Mouse (Mus musculus): ENCODE data around the gene Vars2. TPM values are rescaled to one million over a fixed set of nuclear protein-coding genes. Genes with fewer than 3 reads are reported as not detected.

Gene Vars2
- total RNA-seq, 2 experiments from 2014 or later: 31.9 to 33.0 TPM

GRCm38 (mm10) chr17:35638475-35639190, 28.8 kb downstream of the Vars2 start:
- DNase-seq: peak; percentile 59 to 69
- intact Hi-C loops (cut with DNase I): no loop called here

GRCm38 (mm10) chr17:35636363-35636762, 31.0 kb downstream of the Vars2 start:
- intact Hi-C loops (cut with DNase I): no loop called here

GRCm38 (mm10) chr17:35635699-35636111, 31.7 kb downstream of the Vars2 start:
- DNase-seq: peak; percentile 61 to 71
- intact Hi-C loops (cut with DNase I): loop anchor here (1.0 kb wide), 1 partner anchor 90 kb away; no protein-coding TSS in a partner anchor

More at GRCm38 (mm10) chr17:35636363-35636762, 31.0 kb downstream of the Vars2 start:
- peak in 1 of 2 experiments; percentile 31 for DNase-seq

- no peak for DNase-seq
- intact Hi-C loops (cut with DNase I): loop anchor here (1.0 kb wide), 1 partner anchor 90 kb away; no protein-coding TSS in a partner anchor
Observed at GRCm38 (mm10) chr17:35635202-35635601, 32.2 kb downstream of the Vars2 start.

GRCm38 (mm10) chr17:35633992-35634391, 33.4 kb downstream of the Vars2 start:
- intact Hi-C loops (cut with DNase I): no loop called here
- no peak for DNase-seq

GRCm38 (mm10) chr17:35626537-35626936, 40.9 kb downstream of the Vars2 start, which contains the start of gene Gm9573:
Gene Gm9573 (minus strand): TSS chr17:35626637.
- intact Hi-C loops (cut with DNase I): no loop called here
- DNase-seq: no peak

GRCm38 (mm10) chr17:35617127-35617526, 50.3 kb downstream of the Vars2 start:
- intact Hi-C loops (cut with DNase I): no loop called here
- DNase-seq: no peak

Other genes starting within 250 kb of the Vars2 start
- 1 to 10 TPM in 1 of 2 experiments, under 1 TPM in 1; 0.78 to 1.6 TPM for gene H2-Q6, start 242.7 kb downstream of the Vars2 start, total RNA-seq (2021)
- 1 to 10 TPM in 1 of 2 experiments, under 1 TPM in 1; 0.94 to 2.1 TPM for gene H2-Q7, start 228.4 kb downstream of the Vars2 start, total RNA-seq (2021)
- gene H2-Q10, start 197.5 kb downstream of the Vars2 start, total RNA-seq (2021): under 1 TPM; 0.19 to 0.33 TPM
- gene Pou5f1, start 161.6 kb downstream of the Vars2 start, total RNA-seq (2021): not detected
- 1 to 10 TPM; 3.4 to 5.2 TPM for gene Tcf19, start 150.8 kb downstream of the Vars2 start, total RNA-seq (2021)
- gene Cchcr1, start 150.5 kb downstream of the Vars2 start, total RNA-seq (2021): 1 to 10 TPM; 2.3 to 2.9 TPM
- gene Psors1c2, start 134.4 kb downstream of the Vars2 start, total RNA-seq (2021): not detected
- gene Cdsn, start 115.5 kb downstream of the Vars2 start, total RNA-seq (2021): under 1 TPM; 0.19 to 0.39 TPM
- not detected for gene 2300002M23Rik, start 100.1 kb downstream of the Vars2 start, total RNA-seq (2021)
- not detected for gene Sfta2, start 66.0 kb downstream of the Vars2 start, total RNA-seq (2021)
- not detected for gene Gm9573, start 41.0 kb downstream of the Vars2 start, total RNA-seq (2021)
- not detected for gene Mucl3, start 23.9 kb downstream of the Vars2 start, total RNA-seq (2021)
- 10 to 100 TPM; 16.9 to 17.4 TPM for gene Gtf2h4, start 6.1 kb upstream of the Vars2 start, total RNA-seq (2021)
- 10 to 100 TPM; 29.3 to 37.4 TPM for gene Ddr1, start 37.0 kb upstream of the Vars2 start, total RNA-seq (2021)
- 10 to 100 TPM; 26.8 to 43.0 TPM for gene Ier3, start 154.1 kb upstream of the Vars2 start, total RNA-seq (2021)
- gene Flot1, start 155.6 kb upstream of the Vars2 start, total RNA-seq (2021): 100 to 1,000 TPM; 154 to 159 TPM
- gene Tubb5, start 170.7 kb upstream of the Vars2 start, total RNA-seq (2021): 10 to 100 TPM; 87.6 to 91.6 TPM
- 10 to 100 TPM; 12.2 to 14.2 TPM for gene Mdc1, start 173.9 kb upstream of the Vars2 start, total RNA-seq (2021)
- 1 to 10 TPM; 2.3 to 2.4 TPM for gene Nrm, start 193.7 kb upstream of the Vars2 start, total RNA-seq (2021)
- 10 to 100 TPM; 15.6 to 17.0 TPM for gene Ppp1r18, start 198.0 kb upstream of the Vars2 start, total RNA-seq (2021)
- gene Dhx16, start 212.2 kb upstream of the Vars2 start, total RNA-seq (2021): 10 to 100 TPM; 19.2 to 22.2 TPM
- gene 2310061I04Rik, start 229.8 kb upstream of the Vars2 start, total RNA-seq (2021): 100 to 1,000 TPM; 109 to 112 TPM
- 1 to 10 TPM; 6.6 to 6.8 TPM for gene Atat1, start 242.5 kb upstream of the Vars2 start, total RNA-seq (2021)
- gene Mrps18b, start 248.8 kb upstream of the Vars2 start, total RNA-seq (2021): 10 to 100 TPM; 51.6 to 53.4 TPM
- gene Ppp1r10, start 248.8 kb upstream of the Vars2 start, total RNA-seq (2021): 10 to 100 TPM; 22.6 to 44.3 TPM

Data from heart, postnatal 36 days (tissue).